Mouse (Mus musculus): Measurements from ENCODE around the gene Lrrc57. TPM values are rescaled to one million over a fixed set of nuclear protein-coding genes. Genes with fewer than 3 reads are reported as not detected.
"Not testable (repeated sequence)": the region's sequence is repeated elsewhere in the genome, so short reads cannot be mapped to it uniquely, and the experiment has no call there.

Lrrc57 gene
- polyA plus RNA-seq, 1 experiment from 2014 or later: 16.7 TPM

GRCm38 (mm10) chr2:120565363-120565762 lies 44.0 kb downstream of the Lrrc57 start:
- H3K4me1 ChIP-seq (ENCODE audit: control insufficient read depth, insufficient read depth, low read length): 0 out of 2 replicates have a peak, but pooled peaks cover 11% of the 10 kb centered on the region
- DNase-seq (ENCODE audit: low spot score) (no peak), ATAC-seq (ENCODE audit: low read depth) (no peak)
- 85% methylated on average over 2 of the region's 2 CpGs for WGBS
- no peaks in the 10 kb centered on the region for H3K27me3 ChIP-seq (replicated peaks; ENCODE audit: control insufficient read depth, insufficient read depth, low read length)
- no peak overlapping the region for H3K4me2 ChIP-seq (ENCODE audit: low read depth, low read length)
- no peak overlapping the region for H3K4me3 ChIP-seq (ENCODE audit: low read depth, low read length)
- H3K9ac ChIP-seq (ENCODE audit: low read depth, low read length): no peak overlapping the region
- H3K36me3 ChIP-seq (ENCODE audit: control insufficient read depth, insufficient read depth, low read length): peaks cover 6% of the 10 kb centered on the region; the same call in 1 of the 2 replicates
- no peak overlapping the region for H3K27ac ChIP-seq (replicated peaks; ENCODE audit: low read depth, low read length)
- H3K9me3 ChIP-seq (ENCODE audit: control insufficient read depth, low read length): no peaks in the 10 kb centered on the region

GRCm38 (mm10) chr2:120564548-120565188 lies 44.7 kb downstream of the Lrrc57 start:
- not testable (repeated sequence) for H3K36me3 ChIP-seq (ENCODE audit: control insufficient read depth, insufficient read depth, low read length); H3K27me3 ChIP-seq (replicated peaks; ENCODE audit: control insufficient read depth, insufficient read depth, low read length); H3K4me2 ChIP-seq (ENCODE audit: low read depth, low read length); H3K4me3 ChIP-seq (ENCODE audit: low read depth, low read length); ATAC-seq (ENCODE audit: low read depth); H3K9me3 ChIP-seq (ENCODE audit: control insufficient read depth, low read length); DNase-seq (ENCODE audit: low spot score); H3K27ac ChIP-seq (replicated peaks; ENCODE audit: low read depth, low read length); H3K9ac ChIP-seq (ENCODE audit: low read depth, low read length)
- H3K4me1 ChIP-seq (ENCODE audit: control insufficient read depth, insufficient read depth, low read length): 0 out of 2 replicates have a peak, but pooled peaks cover 11% of the 10 kb centered on the region
- 87% methylated on average over 4 of the region's 4 CpGs for WGBS

DNA sequence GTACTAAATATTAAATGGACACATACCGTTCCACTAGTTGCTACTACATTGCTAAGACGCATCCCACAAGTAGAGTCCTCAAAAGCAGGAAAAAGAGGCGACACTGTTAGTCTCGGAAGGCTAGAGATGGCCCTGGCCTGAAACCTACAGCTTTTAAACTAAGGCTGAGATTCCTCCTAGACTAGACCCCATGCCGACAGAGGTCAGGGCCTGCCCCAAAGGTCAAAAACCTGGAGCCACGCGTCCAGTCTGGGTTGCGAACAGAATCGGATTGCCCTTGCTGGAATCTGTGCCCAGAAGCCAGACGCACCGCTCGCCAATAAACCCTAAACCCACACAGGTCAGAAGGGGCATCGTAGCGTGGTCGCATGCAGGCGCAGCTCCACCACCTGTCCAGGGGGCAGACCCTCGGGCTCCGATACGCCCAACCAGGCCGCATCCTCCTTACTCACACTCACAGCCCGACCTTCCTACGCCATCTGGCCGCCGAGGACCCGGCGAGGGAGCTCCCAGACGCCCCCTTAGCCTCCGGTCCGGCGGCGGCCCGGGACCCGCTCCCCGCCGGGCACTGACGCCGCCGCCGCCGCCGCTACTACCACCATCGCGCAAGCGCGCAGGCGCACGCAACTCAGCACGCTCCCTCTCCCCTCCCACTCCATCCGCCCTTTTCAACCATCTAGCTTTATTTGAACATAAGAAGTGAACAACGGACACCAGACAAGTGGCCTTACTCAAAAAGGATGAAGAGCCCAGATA lies 45.9 kb downstream of the Lrrc57 start, which contains the start of gene Zfp106:
TSS of gene Zfp106 (minus strand) at position 609 of the 756 bp plus-strand sequence.
- 0 out of 2 replicates have a peak, but pooled peaks cover 8% of the 10 kb centered on the region for H3K4me1 ChIP-seq (ENCODE audit: control insufficient read depth, insufficient read depth, low read length)
- ATAC-seq (ENCODE audit: low read depth) (peak; percentile 90), DNase-seq (ENCODE audit: low spot score) (peak; percentile 95)
- H3K9ac ChIP-seq (ENCODE audit: low read depth, low read length): peak within 1 kb of the TSS; percentile 95
- no peaks in the 10 kb centered on the region for H3K27me3 ChIP-seq (replicated peaks; ENCODE audit: control insufficient read depth, insufficient read depth, low read length)
- peaks cover 6% of the 10 kb centered on the region; the same call in 1 of the 2 replicates for H3K36me3 ChIP-seq (ENCODE audit: control insufficient read depth, insufficient read depth, low read length)
- H3K27ac ChIP-seq (replicated peaks; ENCODE audit: low read depth, low read length): peak within 1 kb of the TSS; percentile 75
- peak within 1 kb of the TSS; percentile 79 for H3K4me2 ChIP-seq (ENCODE audit: low read depth, low read length)
- under 1% methylated on average over 49 of the region's 50 CpGs for WGBS
- H3K9me3 ChIP-seq (ENCODE audit: control insufficient read depth, low read length): no peaks in the 10 kb centered on the region
- H3K4me3 ChIP-seq (ENCODE audit: low read depth, low read length): peak within 1 kb of the TSS; percentile 96

GRCm38 (mm10) chr2:120562859-120563234 lies 46.5 kb downstream of the Lrrc57 start:
- Histone ChIP-seq H3K4me2 (ENCODE audit: low read depth, low read length) (peak overlapping the region; percentile 79), H3K36me3 (ENCODE audit: control insufficient read depth, insufficient read depth, low read length) (peaks cover 6% of the 10 kb centered on the region; the same call in 1 of the 2 replicates), H3K27me3 (replicated peaks; ENCODE audit: control insufficient read depth, insufficient read depth, low read length) (no peaks in the 10 kb centered on the region), H3K9me3 (ENCODE audit: control insufficient read depth, low read length) (no peaks in the 10 kb centered on the region), H3K4me1 (ENCODE audit: control insufficient read depth, insufficient read depth, low read length) (0 out of 2 replicates have a peak, but pooled peaks cover 8% of the 10 kb centered on the region), H3K4me3 (ENCODE audit: low read depth, low read length) (peak overlapping the region; percentile 96), H3K27ac (replicated peaks; ENCODE audit: low read depth, low read length) (no peak overlapping the region; the same call in 1 of the 2 replicates), H3K9ac (ENCODE audit: low read depth, low read length) (peak overlapping the region; percentile 95)
- DNase-seq (ENCODE audit: low spot score): no peak
- no peak for ATAC-seq (ENCODE audit: low read depth)
- WGBS: 22% methylated on average over 9 of the region's 9 CpGs

GRCm38 (mm10) chr2:120561524-120561923 lies 47.8 kb downstream of the Lrrc57 start:
- Histone ChIP-seq H3K36me3 (ENCODE audit: control insufficient read depth, insufficient read depth, low read length) (peaks cover 6% of the 10 kb centered on the region; the same call in 1 of the 2 replicates), H3K4me1 (ENCODE audit: control insufficient read depth, insufficient read depth, low read length) (0 out of 2 replicates have a peak, but pooled peaks cover 8% of the 10 kb centered on the region), H3K4me3 (ENCODE audit: low read depth, low read length) (no peak overlapping the region), H3K4me2 (ENCODE audit: low read depth, low read length) (no peak overlapping the region), H3K9ac (ENCODE audit: low read depth, low read length) (no peak overlapping the region), H3K27ac (replicated peaks; ENCODE audit: low read depth, low read length) (no peak overlapping the region), H3K27me3 (replicated peaks; ENCODE audit: control insufficient read depth, insufficient read depth, low read length) (no peaks in the 10 kb centered on the region), H3K9me3 (ENCODE audit: control insufficient read depth, low read length) (no peaks in the 10 kb centered on the region)
- ATAC-seq (ENCODE audit: low read depth) (no peak), DNase-seq (ENCODE audit: low spot score) (no peak)
- WGBS: 65% methylated on average over 1 of the region's 1 CpGs

DNA sequence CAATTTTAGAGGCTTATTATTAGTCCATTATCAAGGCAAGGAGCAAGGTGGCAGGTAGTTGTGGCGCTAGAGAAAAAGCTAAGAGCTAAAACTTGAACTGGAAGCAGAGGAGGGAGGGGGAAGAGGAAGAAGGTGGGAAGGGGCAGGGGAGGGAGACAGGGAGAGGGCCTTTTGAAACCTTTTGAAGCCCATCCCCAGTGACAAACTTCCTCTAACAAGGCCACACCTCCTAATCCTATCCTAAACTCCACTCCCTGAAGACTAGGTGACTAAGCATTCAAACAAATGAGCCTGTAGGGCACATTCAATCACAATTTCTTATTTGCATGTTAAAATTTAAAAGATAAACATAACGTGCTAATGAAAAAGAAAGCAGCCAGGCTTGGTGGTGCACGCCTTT lies 50.5 kb downstream of the Lrrc57 start:
- Histone ChIP-seq H3K9me3 (ENCODE audit: control insufficient read depth, low read length) (no peaks in the 10 kb centered on the region), H3K9ac (ENCODE audit: low read depth, low read length) (no peak overlapping the region), H3K4me1 (ENCODE audit: control insufficient read depth, insufficient read depth, low read length) (0 out of 2 replicates have a peak, but pooled peaks cover 6% of the 10 kb centered on the region), H3K4me2 (ENCODE audit: low read depth, low read length) (no peak overlapping the region), H3K27me3 (replicated peaks; ENCODE audit: control insufficient read depth, insufficient read depth, low read length) (no peaks in the 10 kb centered on the region), H3K27ac (replicated peaks; ENCODE audit: low read depth, low read length) (no peak overlapping the region), H3K4me3 (ENCODE audit: low read depth, low read length) (no peak overlapping the region), H3K36me3 (ENCODE audit: control insufficient read depth, insufficient read depth, low read length) (peaks cover 12% of the 10 kb centered on the region; the same call in 1 of the 2 replicates)
- DNase-seq (ENCODE audit: low spot score) (no peak), ATAC-seq (ENCODE audit: low read depth) (no peak)
- 88% methylated on average over 3 of the region's 3 CpGs for WGBS

DNA sequence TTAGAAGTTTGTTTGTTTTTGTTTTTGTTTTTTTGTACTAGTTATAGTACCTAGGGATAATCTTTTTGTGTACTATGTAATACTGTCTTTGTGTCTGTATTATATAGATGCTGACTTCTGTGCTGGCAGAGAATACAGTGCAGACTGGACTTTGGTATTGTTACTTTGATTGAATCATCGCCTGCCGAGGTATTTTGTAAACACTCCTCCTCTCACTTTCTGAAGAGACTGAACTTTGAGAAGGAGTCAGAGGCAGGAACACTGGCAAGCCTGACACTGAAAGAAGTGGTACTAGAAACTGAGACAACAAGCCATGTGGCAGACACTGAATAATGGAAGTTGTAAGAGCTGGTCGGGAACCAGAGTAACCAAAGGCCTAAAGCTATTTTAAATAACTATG lies 52.5 kb downstream of the Lrrc57 start:
- Histone ChIP-seq H3K4me3 (ENCODE audit: low read depth, low read length) (no peak overlapping the region), H3K4me2 (ENCODE audit: low read depth, low read length) (no peak overlapping the region), H3K9me3 (ENCODE audit: control insufficient read depth, low read length) (no peaks in the 10 kb centered on the region), H3K9ac (ENCODE audit: low read depth, low read length) (no peak overlapping the region), H3K36me3 (ENCODE audit: control insufficient read depth, insufficient read depth, low read length) (peaks cover 24% of the 10 kb centered on the region), H3K4me1 (ENCODE audit: control insufficient read depth, insufficient read depth, low read length) (no peaks in the 10 kb centered on the region), H3K27ac (replicated peaks; ENCODE audit: low read depth, low read length) (no peak overlapping the region), H3K27me3 (replicated peaks; ENCODE audit: control insufficient read depth, insufficient read depth, low read length) (no peaks in the 10 kb centered on the region)
- ATAC-seq (ENCODE audit: low read depth) (no peak), DNase-seq (ENCODE audit: low spot score) (no peak)
- 81% methylated on average over 3 of the region's 3 CpGs for WGBS

All from embryonic facial prominence, embryonic 14.5 days (tissue).